Mouse (Mus musculus) megakaryocyte-erythroid progenitor cell, adult 5-6 weeks (primary cell): ENCODE results near the gene Gimd1. TPM values are rescaled to one million over a fixed set of nuclear protein-coding genes. Genes with fewer than 3 reads are reported as not detected.

ENCODE experiments used
- ATAC-seq: replicated peaks from 2 replicates; pipeline ENCODE4 v1.8.0; 2016; ENCODE audit warnings: mild to moderate bottlenecking, inconsistent platforms; ENCODE audit not compliant: severe bottlenecking, poor library complexity, low FRiP score, low TSS enrichment
- total RNA-seq, 2 experiments: library from RNA; stranded (forward) in 1 of 2; stranded (reverse) in 1 of 2; fragments of 200-1000, 215-1000 nt in 1 of 2; fragments of >200 nt in 1 of 2; fragmentation: Nextera tagmentation in 1 of 2; gene quantifications; 2 replicates each; pipeline ENCODE4 v1.2.3; 2014 to 2017

The Gimd1 gene
- total RNA-seq (2014; fragmentation: Nextera tagmentation) (not detected in 2 replicates), total RNA-seq (2017) (not detected in 2 replicates)

DNA sequence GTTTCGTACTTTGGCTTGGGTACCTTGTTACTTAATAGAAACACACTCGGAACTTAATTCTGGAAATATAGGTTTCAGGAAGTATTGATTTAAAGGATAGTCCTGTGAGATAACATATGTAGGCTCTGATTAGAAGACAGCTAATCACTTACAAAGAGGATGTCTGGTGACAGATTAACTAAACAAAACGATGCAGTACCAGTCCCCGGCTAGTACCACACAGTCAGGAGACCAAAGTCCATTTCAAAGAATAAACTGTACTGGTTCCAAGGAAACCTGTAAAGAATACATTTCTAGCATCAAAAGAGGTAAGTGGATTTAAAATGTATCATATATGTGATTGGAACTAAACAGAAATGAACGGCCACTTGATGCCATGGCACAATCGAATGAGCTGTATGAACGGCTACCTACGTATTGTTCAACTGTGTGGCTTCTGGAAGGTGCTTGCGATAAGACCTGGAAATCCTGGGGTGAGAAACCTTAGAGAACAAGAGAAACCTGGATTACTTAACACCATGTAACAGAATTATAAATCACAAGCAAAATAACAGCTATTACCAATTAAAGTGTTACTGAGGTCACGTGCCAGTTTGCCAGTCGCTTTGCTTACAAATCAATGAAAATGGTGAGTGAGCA, at the start of gene Gimd1:
TSS of gene Gimd1 (plus strand) at position 220 of the 639 bp plus-strand sequence.
- no peak for ATAC-seq

DNA sequence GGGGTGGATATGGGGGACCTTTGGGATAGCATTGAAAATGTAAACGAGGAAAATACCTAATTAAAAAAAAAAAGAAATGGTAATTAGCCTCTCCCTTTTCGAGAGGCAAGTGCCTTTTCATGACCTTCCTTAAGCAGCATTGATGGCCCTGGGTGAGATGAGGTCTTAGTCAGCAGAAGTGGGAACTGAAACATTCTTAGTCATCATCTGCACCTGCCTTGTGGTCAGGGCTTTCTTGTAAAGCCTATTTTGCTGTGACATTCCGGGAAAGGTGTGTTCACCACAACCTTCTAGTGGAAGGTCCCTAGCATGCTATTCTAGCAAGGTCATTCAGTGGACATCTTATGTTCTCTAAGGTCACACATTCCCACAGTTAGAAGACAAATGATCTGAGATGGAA, 48.4 kb upstream of the Gimd1 start:
- no peak for ATAC-seq

DNA sequence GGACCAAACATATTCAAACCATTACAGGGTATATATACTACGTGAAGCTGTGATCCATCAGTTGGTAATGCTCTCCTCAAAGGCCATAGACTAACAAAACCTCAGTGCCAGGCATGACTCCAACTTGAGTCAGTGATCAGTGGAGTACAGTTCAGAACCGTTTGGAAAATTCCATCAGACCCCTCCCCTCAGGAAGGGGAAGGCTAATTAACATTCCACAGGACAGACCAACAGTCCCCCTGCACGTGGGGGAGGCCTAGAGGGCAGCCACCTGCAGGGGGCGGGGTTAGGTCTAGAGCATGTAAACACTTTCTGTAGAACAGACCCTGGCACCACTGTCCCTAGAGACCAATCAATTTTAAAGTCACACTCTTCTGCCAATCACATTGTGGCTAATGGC, 47.3 kb upstream of the Gimd1 start:
- no peak for ATAC-seq

DNA sequence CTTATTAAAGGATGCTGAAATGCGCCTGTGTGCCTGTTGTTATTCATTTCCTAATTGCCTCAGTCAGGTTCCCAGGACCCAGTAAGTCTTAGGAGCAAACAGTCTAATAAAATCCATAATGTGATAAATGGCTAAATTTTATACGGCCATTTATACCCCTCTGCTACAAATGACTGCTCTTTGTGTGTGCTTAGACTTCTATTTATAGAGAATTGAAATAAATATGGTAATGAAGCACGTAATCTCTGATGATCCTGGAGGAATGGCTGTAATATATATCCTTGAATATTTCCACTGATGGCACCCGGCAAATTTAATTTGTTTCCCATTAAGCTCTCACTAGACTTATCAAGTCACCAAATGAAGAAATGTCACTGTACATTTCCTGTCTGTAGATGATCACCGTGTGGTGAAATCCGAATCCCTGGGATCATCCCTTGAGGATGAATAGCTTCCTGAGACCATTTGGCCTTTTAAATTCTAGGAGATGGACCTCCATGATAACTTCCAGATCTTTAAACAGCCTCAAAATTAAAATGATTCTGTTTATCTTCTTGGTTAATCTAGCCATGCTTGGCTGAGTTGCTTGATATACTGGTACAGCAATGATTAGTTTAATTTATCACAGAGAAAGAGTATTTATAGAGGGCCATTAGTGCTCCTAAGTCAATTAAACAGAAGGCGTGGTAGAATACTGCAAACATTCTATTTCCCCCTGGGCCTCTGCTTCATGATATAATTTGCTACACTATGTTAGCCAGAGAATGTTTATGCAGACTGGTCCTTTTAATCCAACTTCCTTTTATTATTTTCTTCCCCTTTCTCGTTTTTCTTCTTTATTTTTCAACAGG, 44.3 kb upstream of the Gimd1 start:
- ATAC-seq, result no peak

DNA sequence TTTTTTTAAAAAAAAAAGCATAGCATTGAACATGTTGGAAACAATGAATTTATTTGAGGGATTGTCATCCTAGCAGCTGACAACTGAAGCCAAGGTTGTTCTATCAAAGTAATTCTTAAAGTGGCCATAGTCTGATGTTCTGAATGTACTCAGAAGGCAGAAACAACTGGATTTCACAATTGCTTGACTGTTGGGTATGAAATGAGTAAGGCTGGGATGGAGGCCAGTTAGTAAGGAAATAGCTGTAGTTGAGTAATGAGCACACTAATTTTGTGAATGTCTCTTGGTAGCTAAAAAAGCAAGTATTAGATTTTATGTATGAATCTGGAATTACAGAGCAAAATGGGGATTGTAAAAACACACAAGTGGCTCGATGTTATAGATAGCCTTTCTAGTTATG, 41.5 kb upstream of the Gimd1 start:
- ATAC-seq, result no peak

DNA sequence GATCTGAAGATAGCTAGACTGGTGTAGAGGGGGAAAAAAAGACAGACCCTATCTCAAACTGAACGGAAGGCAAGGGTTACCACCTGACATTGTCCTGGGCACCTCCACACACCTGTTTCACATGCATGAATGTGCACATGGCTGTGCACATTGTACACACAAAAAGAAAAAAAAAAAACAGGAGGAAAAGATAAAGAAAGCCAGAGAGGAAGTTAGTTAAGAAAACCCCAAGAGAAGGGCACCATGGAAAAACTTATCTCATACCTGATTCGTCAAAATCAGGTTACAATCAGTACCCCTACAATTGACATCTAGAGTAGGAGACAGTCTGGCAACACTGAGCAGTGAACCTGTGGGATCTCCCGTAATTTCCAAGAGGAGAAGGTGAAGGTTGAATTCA, 39.6 kb upstream of the Gimd1 start:
- ATAC-seq, result no peak

DNA sequence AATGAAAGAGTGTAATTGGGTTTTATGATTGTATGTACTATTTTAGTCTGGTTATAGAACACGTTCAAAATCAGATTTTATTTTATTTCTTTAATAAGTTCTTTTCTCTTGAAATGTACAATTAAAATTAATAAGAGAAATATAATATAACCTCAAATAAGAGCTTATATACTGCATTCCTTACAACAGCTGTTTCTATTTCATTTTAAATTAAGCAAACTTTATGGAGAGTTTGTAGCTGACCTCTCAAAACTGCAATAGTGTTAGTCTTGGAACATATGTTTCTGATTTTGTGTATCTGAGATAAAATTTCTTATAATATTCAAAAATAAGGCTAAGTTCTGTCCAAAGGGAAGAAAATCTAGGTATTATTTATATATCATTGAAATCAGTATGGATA, 39.0 kb upstream of the Gimd1 start:
- no peak for ATAC-seq

DNA sequence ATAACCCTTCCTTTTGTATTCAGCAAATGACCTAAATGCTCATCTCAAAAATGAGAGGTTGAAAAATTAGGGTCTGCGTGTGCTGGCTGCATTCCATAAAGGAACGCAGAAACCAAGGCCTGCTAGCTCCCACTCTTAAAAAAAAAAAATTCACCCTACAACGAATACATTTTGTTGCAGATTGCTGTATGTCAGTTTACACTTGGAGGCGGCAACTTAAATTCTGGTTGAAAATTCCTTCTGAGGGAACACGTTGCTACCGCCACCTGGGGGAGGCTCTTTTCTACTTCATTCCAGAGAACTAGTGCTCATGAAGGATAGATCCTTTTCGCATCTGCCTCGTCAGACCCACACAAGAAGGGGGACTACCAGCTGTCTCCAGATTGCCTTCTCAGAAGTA, 879 bp upstream of the Gimd1 start:
- ATAC-seq, result no peak

DNA sequence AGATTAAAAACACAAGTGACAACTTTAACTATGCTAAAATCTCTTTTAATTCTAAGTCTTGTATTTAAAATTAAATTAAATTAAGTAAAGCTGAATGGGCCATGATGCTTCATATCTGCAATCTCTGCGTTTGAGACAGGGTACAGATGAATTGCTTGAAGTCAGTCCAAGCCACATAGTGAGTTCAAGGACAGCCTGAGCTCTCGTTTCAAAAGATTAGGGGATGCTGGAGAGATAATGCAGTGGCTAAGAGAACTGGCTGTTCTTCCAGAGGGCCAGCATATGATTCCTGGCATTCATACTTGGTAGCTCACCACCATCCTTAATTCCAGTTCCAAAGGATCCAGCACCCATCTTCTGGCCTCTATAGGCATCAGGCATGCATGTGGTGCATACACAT, 3.6 kb downstream of the Gimd1 start:
- no peak for ATAC-seq

DNA sequence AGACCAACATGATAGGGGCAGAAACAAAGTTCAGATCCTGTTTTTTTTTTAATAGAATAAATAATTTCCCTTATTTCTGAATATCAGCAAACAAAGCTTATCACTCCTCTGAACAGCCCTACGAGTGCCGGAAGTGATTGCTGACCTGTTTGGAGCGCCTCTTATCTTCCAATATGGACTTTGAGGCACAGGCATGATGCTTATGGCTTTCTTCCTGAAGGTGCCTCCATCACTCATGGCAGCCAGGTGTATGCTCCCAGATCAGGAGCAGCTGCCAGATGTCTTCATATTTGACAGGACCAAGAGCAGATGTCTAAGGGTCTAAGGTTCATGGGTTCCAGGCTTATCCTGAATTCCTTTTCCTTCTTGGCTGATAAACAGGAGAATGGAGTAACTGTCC, 7.5 kb downstream of the Gimd1 start:
- ATAC-seq, result no peak

DNA sequence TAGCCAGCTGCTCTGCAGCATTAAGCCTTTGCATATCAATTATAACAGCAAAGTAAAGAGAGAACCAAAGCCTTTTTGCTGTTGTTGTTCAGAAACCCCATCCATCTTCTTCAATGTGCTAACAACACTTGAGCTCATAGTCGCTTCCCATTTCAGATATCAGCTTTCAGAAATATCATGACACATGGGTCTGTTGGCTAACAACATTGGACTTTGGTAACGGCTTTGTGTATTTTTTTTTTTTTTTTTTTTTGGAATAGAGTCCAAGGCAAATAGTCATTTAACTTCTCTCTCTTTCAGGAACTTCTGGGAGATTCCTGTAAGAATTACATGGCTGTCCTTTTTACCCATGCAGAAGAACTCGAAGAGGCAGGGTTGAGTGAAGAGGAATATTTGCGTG, 14.5 kb downstream of the Gimd1 start:
- ATAC-seq, result no peak

DNA sequence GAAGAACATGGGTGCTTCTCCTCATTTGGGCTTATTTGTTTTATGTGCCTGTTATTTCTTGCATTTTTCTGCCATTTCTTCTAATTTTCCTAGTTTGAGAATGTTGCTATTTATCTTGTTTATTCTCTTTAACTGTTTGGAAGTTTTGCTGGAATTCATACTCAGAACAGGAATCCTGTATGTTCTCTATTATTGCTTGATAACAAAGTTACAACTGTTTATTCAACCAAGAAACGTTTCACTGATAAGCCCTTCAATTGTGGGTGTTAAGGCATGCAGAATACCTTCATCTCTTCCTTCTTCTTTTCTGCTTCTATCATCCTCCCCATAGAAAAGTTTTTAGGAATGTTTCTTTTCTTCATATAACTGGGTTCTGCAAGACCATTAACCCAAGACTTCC, 17.2 kb downstream of the Gimd1 start:
- ATAC-seq, result no peak

DNA sequence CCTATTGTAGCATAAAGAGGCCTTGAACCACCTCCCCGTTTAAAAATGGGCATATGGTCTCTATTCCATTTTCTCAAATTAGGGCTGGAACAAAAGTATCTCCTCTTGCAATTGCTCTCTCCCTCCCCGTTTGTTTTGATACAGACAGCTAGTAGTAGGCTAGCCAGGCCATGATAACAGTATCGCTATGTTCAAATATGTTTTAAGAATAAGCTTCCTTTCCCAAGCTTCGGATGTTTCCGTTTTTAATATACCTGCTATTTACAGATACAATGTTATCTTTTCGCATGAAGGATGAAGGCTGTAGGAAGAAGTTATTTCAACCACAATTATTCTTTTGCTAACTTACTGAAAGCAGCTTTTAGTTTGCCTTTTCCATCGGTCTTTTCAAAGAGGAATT, 19.7 kb downstream of the Gimd1 start:
- no peak for ATAC-seq

DNA sequence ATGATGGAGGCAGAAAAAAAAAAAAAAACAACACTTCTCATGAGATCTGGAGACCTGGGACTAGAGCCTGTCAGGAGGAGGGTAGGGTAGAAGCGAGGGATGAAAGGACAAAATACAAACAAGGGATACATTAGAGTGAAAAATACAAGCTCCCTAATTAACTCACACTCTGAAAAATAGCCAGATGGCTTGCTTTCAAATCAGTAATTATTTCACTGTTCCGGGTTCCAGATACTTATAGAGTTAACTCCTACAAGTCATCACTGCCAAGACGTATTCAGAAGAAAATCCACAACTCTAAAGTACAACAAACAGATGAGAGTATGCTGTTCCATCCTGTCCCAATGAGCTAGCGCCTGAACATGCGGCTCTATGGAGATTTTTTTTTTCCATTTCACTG, 20.6 kb downstream of the Gimd1 start:
- no peak for ATAC-seq

DNA sequence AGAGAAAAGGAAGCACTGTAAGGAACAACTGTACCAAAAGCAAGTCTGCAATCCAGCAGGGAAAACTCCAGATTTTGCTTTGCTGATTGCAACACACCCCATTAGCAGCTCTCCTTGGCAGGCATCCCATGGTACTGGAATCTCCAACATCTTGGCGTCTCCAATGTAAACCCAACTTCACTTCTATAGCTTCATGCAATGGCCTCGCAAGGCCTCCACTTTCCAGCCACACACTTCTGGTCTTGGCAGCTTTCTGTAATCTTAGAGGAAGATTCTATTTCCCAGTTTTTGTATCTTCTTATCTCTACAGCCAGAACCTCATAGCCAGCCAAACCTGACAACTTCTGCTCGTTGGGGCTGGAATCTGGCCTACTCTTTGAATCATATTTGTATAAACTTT, 22.2 kb downstream of the Gimd1 start:
- ATAC-seq, result no peak

DNA sequence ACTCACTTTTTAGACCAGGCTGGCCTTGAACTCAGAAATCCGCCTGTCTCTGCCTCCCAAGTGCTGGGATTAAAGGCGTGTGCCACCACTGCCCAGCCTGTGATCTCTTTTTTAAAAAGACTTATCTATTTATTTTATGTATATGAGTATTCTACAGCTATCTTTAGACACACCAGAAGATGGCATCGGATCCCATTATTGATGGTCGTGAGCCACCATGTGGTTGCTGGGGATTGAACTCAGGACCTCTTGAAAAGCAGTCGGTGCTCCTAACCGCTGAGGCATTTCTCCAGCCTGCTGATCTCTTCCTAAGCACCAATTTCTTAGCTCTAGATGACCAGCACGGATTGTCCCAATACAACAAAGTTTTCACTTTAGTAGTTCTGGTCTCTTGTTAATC, 24.3 kb downstream of the Gimd1 start:
- ATAC-seq, result no peak

DNA sequence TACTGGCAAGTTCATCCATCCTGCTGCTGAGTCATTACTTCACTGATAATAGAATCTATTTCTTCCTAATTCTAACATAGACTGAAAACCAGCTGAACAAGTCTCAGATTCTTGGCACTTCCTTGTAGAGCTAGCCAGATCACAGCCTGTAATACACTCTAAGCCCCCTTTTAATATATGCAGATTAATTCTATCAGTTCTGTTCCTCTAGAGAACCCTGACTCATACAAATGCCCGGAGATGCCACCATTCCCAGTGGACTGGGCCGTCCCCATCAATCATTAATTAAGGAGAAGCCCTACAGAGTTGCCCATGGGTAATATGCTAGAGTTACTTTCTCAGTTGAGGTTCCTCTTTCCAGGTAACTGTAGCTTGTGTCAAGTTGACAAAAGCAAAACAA, 26.3 kb downstream of the Gimd1 start:
- no peak for ATAC-seq

DNA sequence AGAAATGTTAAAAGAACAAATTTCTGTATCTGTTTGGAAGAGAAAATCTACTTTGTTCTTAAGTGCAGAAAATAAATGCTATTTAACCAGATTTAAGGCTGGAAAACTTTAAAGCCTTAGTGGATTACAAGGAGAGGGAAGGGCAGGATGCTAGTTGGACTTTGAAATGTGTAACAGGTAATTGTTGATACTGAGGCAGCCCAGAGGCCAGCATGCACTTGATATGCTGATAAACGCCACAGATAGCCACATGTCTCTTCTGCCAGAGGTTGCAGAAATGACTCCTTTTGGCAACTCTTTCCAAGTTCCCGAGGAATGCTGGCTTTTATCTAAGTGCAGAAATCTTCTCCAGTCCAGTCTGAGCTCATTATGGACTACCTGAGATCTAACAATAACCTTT, 47.9 kb downstream of the Gimd1 start:
- 0 out of 2 replicates have a peak, but pooled peaks have one; percentile 49 for ATAC-seq

DNA sequence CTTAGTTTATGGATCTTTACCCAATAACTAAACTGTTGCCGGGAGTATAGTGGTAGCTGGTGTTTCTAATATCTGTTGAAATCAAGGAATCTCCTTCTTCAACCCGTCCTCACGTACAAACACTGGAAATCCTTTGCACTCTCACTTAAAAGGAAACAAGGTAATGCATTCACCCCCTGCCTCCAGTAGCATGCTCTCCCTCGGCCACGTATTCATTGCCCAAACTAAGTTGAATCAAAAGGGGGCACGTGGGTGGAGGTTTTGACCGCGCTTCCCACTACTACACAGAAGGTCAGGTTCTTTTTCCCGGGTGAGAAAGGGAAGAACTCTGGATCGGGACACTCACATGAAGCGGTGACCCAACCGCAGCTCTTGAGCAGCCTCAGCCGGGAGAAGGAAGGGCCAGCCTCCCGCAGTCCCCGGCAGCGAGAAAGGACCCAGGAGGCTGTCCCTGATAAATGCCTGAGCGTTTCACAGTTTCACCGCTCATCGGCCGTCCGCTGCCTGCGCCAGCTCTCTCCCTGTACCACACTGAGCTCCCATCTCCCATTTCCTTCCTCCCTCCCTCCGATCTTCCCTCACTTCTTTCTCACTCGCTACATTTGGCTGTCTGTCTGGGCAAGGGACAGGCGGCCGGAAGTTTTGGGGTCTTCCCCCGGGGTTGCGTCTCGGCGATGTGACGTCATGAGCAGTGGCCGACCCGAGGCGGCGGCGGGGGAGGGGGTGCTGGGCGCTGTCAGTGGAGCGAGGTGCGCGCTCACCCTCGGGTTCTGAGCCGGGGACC, 54.0 kb downstream of the Gimd1 start, which contains the start of gene Tbck:
TSS of gene Tbck (plus strand) at position 698 of the 784 bp plus-strand sequence.
- ATAC-seq, result peak; percentile 94

DNA sequence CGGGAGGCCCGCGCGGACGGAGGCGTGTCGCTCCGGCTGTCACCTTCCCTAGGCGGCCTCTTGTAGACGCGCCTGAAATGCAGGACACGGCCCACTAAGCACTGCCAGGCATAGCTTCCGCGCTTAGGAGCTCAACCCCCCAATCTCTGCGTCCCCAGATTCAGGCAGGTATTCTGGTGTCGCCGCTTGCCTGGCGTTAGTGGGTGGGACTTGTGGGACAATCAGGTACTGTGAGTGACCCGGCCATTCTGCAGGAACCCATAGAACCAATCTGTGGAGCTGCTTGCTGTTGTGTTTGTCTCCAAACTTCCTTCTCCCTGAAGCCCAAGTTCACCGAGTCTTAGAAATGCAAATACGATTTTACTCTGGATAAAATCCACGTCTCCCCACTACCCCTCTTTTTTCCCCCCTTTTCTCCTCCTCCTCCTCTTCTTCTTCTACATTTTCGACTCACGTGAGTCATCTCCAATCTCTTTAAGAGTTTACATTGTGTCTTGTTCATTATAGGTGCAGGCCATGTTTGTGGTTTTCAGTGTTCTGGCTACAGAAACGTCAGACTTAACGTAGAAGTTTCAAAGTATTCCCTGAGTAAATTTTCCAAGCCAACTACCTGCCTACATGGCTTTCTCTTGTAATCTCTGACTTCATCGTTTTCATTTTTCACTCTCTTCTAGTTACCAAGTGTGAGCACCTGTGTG, 54.8 kb downstream of the Gimd1 start, which contains the start of gene Aimp1:
TSS of gene Aimp1 (minus strand) at position 140 of the 698 bp plus-strand sequence.
- no peak for ATAC-seq
